Mouse (Mus musculus): ENCODE results near the gene Gstm7.

DNA sequence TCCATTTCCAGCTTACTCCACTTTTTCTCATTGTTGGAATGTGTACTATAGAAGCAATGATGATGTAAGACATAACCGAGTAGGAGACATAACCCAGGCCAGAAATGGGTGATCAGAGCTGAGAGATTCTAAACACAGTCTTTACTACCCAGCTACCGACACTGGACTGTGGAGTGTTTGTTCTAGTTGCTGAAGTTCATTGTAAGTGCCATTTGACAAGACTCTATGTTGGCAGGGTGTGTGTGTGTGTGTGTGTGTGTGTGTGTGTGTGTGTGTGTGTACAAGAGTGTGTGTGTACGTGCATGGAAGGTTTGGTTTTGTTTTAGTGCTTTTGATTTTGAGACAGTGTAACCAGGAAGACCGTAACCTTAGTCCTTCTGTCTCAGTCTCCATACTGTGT is 1.9 kb downstream of the Gstm7 start:
- TF ChIP-seq CTCF (IDR thresholded peaks at IDR 0.05; ENCODE audit: insufficient read depth, low read depth, low read length) (no peak), POLR2A (IDR thresholded peaks at IDR 0.05; ENCODE audit: insufficient read depth, low read depth, low read length) (no peak)

Measured in olfactory bulb, adult 2 months (tissue).